Mouse (Mus musculus): ENCODE measurements around the gene Olfr1106.

The Olfr1106 gene

GRCm38 (mm10) chr2:87052173-87052572, at the start of gene Olfr1106:
Gene Olfr1106 (minus strand): TSS chr2:87052273.
- no peak for DNase-seq (ENCODE audit: low spot score)

- no peak for DNase-seq (ENCODE audit: low spot score)
Observed at GRCm38 (mm10) chr2:87095908-87096307, 43.8 kb upstream of the Olfr1106 start, which contains the start of gene Olfr1109. Gene Olfr1109 (minus strand): TSS chr2:87096008.

GRCm38 (mm10) chr2:87075717-87076116, 23.6 kb upstream of the Olfr1106 start, which contains the start of gene Olfr1107:
Gene Olfr1107 (minus strand): TSS chr2:87075817.
- no peak for DNase-seq (ENCODE audit: low spot score)

- DNase-seq (ENCODE audit: low spot score), result no peak
Observed at GRCm38 (mm10) chr2:87036431-87036830, 15.6 kb downstream of the Olfr1106 start, which contains the start of gene Olfr1105. Gene Olfr1105 (minus strand): TSS chr2:87036531.

GRCm38 (mm10) chr2:87026980-87027379, 25.1 kb downstream of the Olfr1106 start, which contains the start of gene Olfr1104:
Gene Olfr1104 (minus strand): TSS chr2:87027080.
- no peak for DNase-seq (ENCODE audit: low spot score)

GRCm38 (mm10) chr2:86998098-86998497, 54.0 kb downstream of the Olfr1106 start, which contains the start of gene Olfr1102:
Gene Olfr1102 (plus strand): TSS chr2:86998398.
- no peak for DNase-seq (ENCODE audit: low spot score)

Data from spleen, adult 12 weeks (tissue).